Mouse (Mus musculus) cerebellum, adult 2 months (tissue): Measurements from ENCODE around the gene Chchd6. TPM values are rescaled to one million over a fixed set of nuclear protein-coding genes. Genes with fewer than 3 reads are reported as not detected.
A peak's percentile ranks its signal among the peaks of the same experiment; 100 is the strongest.

Source experiments
- DNase-seq, 2 experiments: peaks; one replicate each; pipeline ENCODE4 v3.0.0; 2021
- H3K27ac ChIP-seq: fragments of 200-500 bp; 2 replicates; pipeline ENCODE4 v1.5.1; 2012; ENCODE audit warnings: low read length, control low read depth, inconsistent platforms; ENCODE audit not compliant: insufficient read depth
- H3K27me3 ChIP-seq: fragments of 200-500 bp; 2 replicates; pipeline ENCODE4 v1.6.1; 2012; ENCODE audit warnings: inconsistent platforms, mild to moderate bottlenecking, low read length, moderate library complexity; ENCODE audit not compliant: control insufficient read depth, insufficient read depth
- H3K4me1 ChIP-seq: fragments of 200-500 bp; 2 replicates; pipeline ENCODE4 v1.6.1; 2011; ENCODE audit warnings: low read length; ENCODE audit not compliant: control insufficient read depth, insufficient read depth
- H3K4me3 ChIP-seq: fragments of 200-500 bp; replicated peaks from 2 replicates; pipeline ENCODE3; 2011; ENCODE audit warnings: mild to moderate bottlenecking, low read depth, low read length, control low read depth; ENCODE audit not compliant: insufficient read depth
- CTCF ChIP-seq: fragments of 200-500 bp; IDR thresholded peaks from 2 replicates; pipeline ENCODE4 v1.5.1; 2011; ENCODE audit warnings: low read depth, mild to moderate bottlenecking, control low read depth, low read length, moderate library complexity, borderline replicate concordance; ENCODE audit not compliant: insufficient read depth
- POLR2A ChIP-seq: fragments of 200-500 bp; IDR thresholded peaks from 2 replicates; pipeline ENCODE4 v1.6.1; 2011; ENCODE audit warnings: low read length, control low read depth, borderline replicate concordance; ENCODE audit not compliant: insufficient read depth
- WGBS: fragments of 180-500 bp; shearing (Covaris S2); methylation state at CpG from one replicate; pipeline ENCODE4 v1.1.7; 2018; 5-methylcytosine and 5-hydroxymethylcytosine counted together
- polyA plus RNA-seq: library from polyadenylated mRNA; depleted of rRNA; stranded (reverse); fragments of >200 nt; gene quantifications from 2 replicates; pipeline ENCODE4 v1.2.3, GENCODE M21; 2012; rRNA removed

The Chchd6 gene
- polyA plus RNA-seq, 1 experiment, result 104 TPM

- no peak overlapping the region for H3K4me3 ChIP-seq
- no peaks in the 10 kb centered on the region for H3K27me3 ChIP-seq
- no peak for DNase-seq
- H3K27ac ChIP-seq, result no peak overlapping the region
- peaks cover 58% of the 10 kb centered on the region for H3K4me1 ChIP-seq
- 97% methylated on average over 1 of the region's 1 CpGs for WGBS
- TF ChIP-seq POLR2A (no peak), CTCF (no peak)
Observed at GRCm38 (mm10) chr6:89345855-89346254, 249.6 kb downstream of the Chchd6 start.

GRCm38 (mm10) chr6:89345486-89345785, 250.0 kb downstream of the Chchd6 start:
- H3K4me3 ChIP-seq, result no peak overlapping the region
- H3K4me1 ChIP-seq, result peaks cover 55% of the 10 kb centered on the region
- no peaks in the 10 kb centered on the region for H3K27me3 ChIP-seq
- TF ChIP-seq CTCF (no peak), POLR2A (no peak)
- 28% methylated on average over 3 of the region's 3 CpGs for WGBS
- DNase-seq, result peak in 1 of 2 experiments; percentile 60
- 0 out of 2 replicates have a peak overlapping the region, but pooled peaks have one; percentile 5 for H3K27ac ChIP-seq

- Histone ChIP-seq H3K4me3 (no peak overlapping the region), H3K4me1 (peaks cover 51% of the 10 kb centered on the region), H3K27ac (0 out of 2 replicates have a peak overlapping the region, but pooled peaks have one; percentile 5), H3K27me3 (no peaks in the 10 kb centered on the region)
- no peak for TF ChIP-seq CTCF
- no peak for TF ChIP-seq POLR2A
- 47% methylated on average over 10 of the region's 10 CpGs for WGBS
- DNase-seq, result peak in 1 of 2 experiments; percentile 45
Observed at GRCm38 (mm10) chr6:89344613-89345485, 250.6 kb downstream of the Chchd6 start.

GRCm38 (mm10) chr6:89341981-89342380, 253.5 kb downstream of the Chchd6 start:
- Histone ChIP-seq H3K27ac (no peak overlapping the region), H3K27me3 (no peaks in the 10 kb centered on the region), H3K4me1 (peaks cover 51% of the 10 kb centered on the region), H3K4me3 (no peak overlapping the region)
- TF ChIP-seq POLR2A (no peak), CTCF (peak; percentile 0; the same call in 1 of the 2 replicates)
- WGBS, result 78% methylated on average over 4 of the region's 4 CpGs
- no peak for DNase-seq

- Histone ChIP-seq H3K4me1 (peaks cover 40% of the 10 kb centered on the region), H3K27me3 (no peaks in the 10 kb centered on the region), H3K27ac (no peak overlapping the region), H3K4me3 (no peak overlapping the region)
- TF ChIP-seq POLR2A, result no peak
- peak; percentile 23; the same call in 1 of the 2 replicates for TF ChIP-seq CTCF
- WGBS, result 45% methylated on average over 2 of the region's 2 CpGs
- peak; percentile 52 to 57 for DNase-seq
Observed at GRCm38 (mm10) chr6:89339447-89339846, 256.0 kb downstream of the Chchd6 start.

GRCm38 (mm10) chr6:89338733-89339132, 256.7 kb downstream of the Chchd6 start:
- TF ChIP-seq CTCF, result no peak
- no peak for TF ChIP-seq POLR2A
- DNase-seq, result no peak
- Histone ChIP-seq H3K27ac (no peak overlapping the region), H3K4me3 (no peak overlapping the region), H3K27me3 (no peaks in the 10 kb centered on the region), H3K4me1 (peaks cover 33% of the 10 kb centered on the region)
- 97% methylated on average over 8 of the region's 8 CpGs for WGBS

GRCm38 (mm10) chr6:89337574-89337973, 257.9 kb downstream of the Chchd6 start:
- 26% methylated on average over 9 of the region's 9 CpGs for WGBS
- no peak overlapping the region for H3K27ac ChIP-seq

GRCm38 (mm10) chr6:89333964-89334702, 261.3 kb downstream of the Chchd6 start:
- Histone ChIP-seq H3K27me3 (no peaks in the 10 kb centered on the region), H3K27ac (no peak overlapping the region)
- 46% methylated on average over 12 of the region's 12 CpGs for WGBS

More at GRCm38 (mm10) chr6:89337574-89337973, 257.9 kb downstream of the Chchd6 start:
- no peak for DNase-seq
- TF ChIP-seq CTCF, result no peak
- no peak for TF ChIP-seq POLR2A
- Histone ChIP-seq H3K27me3 (no peaks in the 10 kb centered on the region), H3K4me1 (peaks cover 28% of the 10 kb centered on the region), H3K4me3 (no peak overlapping the region)

More at GRCm38 (mm10) chr6:89333964-89334702, 261.3 kb downstream of the Chchd6 start:
- no peak for DNase-seq
- no peak for TF ChIP-seq POLR2A
- TF ChIP-seq CTCF, result no peak
- Histone ChIP-seq H3K4me3 (no peak overlapping the region), H3K4me1 (peaks cover 28% of the 10 kb centered on the region)

Other genes with a start within 250 kb of the Chchd6 start
- 50.0 and 59.7 TPM in 2 replicates for gene Plxna1, start 233.0 kb downstream of the Chchd6 start, polyA plus RNA-seq
- 4.7 and 5.5 TPM in 2 replicates for gene Txnrd3, start 48.3 kb upstream of the Chchd6 start, polyA plus RNA-seq
- gene Vmn1r40, start 111.9 kb upstream of the Chchd6 start, polyA plus RNA-seq, result not detected in 2 replicates
- not detected in 2 replicates for gene Vmn1r41, start 145.1 kb upstream of the Chchd6 start, polyA plus RNA-seq